Mouse (Mus musculus) liver, embryonic 14.5 days (tissue): ENCODE data around the gene Btbd10. TPM values are rescaled to one million over a fixed set of nuclear protein-coding genes. Genes with fewer than 3 reads are reported as not detected.
A peak's percentile ranks its signal among the peaks of the same experiment; 100 is the strongest.

Experiments used
- ATAC-seq: fragments of 200-750 bp; cut with Nextera tagmentation; 2 replicates; pipeline ENCODE4 v1.8.0; 2017; ENCODE audit warnings: moderate number of reproducible peaks, mild to moderate bottlenecking, moderate library complexity; ENCODE audit not compliant: insufficient read depth
- DNase-seq, 3 experiments: peaks; one replicate each; pipeline ENCODE4 v3.0.0-alpha.2; 2012 to 2013; ENCODE audit warnings: low read depth in 3 of 3, low spot score in 3 of 3
- H3K27ac ChIP-seq: fragments of 300-500 bp; sonication (generic); 2 replicates; pipeline ENCODE4 v1.5.1; 2014; ENCODE audit warnings: moderate library complexity, mild to moderate bottlenecking, control low read depth, inconsistent platforms
- H3K27me3 ChIP-seq: fragments of 300-500 bp; sonication (generic); 2 replicates; pipeline ENCODE4 v1.6.1; 2014; ENCODE audit warnings: mild to moderate bottlenecking, low read length, moderate library complexity; ENCODE audit not compliant: control insufficient read depth, insufficient read depth
- H3K36me3 ChIP-seq: fragments of 300-500 bp; sonication (generic); replicated peaks from 2 replicates; pipeline ENCODE4 v1.6.1; 2014; ENCODE audit warnings: low read depth; ENCODE audit not compliant: control insufficient read depth, insufficient read depth
- H3K4me1 ChIP-seq, 2 experiments: fragments of 200-500 bp in 1 of 2; fragments of 300-500 bp in 1 of 2; sonication (generic) in 1 of 2; replicated peaks; 2 replicates each; pipeline ENCODE4 v1.6.1; 2012 to 2014; ENCODE audit warnings: antibody characterized with exemption in 1 of 2, inconsistent platforms in 1 of 2, low read length in 1 of 2; ENCODE audit not compliant: control insufficient read depth in 2 of 2, insufficient read depth in 2 of 2
- H3K4me2 ChIP-seq: fragments of 300-500 bp; sonication (generic); 2 replicates; pipeline ENCODE4 v1.6.1; 2014; ENCODE audit warnings: low read depth, mild to moderate bottlenecking, control low read depth, moderate library complexity
- H3K4me3 ChIP-seq, 2 experiments: fragments of 200-500 bp in 1 of 2; fragments of 300-500 bp in 1 of 2; sonication (generic) in 1 of 2; 2 replicates each; pipeline ENCODE4 v1.5.1; 2012 to 2014; ENCODE audit warnings: low read depth in 2 of 2, low read length in 2 of 2, mild to moderate bottlenecking in 2 of 2, control low read depth in 1 of 2, inconsistent platforms in 1 of 2, moderate library complexity in 1 of 2; ENCODE audit not compliant: insufficient read depth in 1 of 2
- H3K9ac ChIP-seq: fragments of 300-500 bp; sonication (generic); replicated peaks from 2 replicates; pipeline ENCODE4 v1.6.1; 2014; ENCODE audit warnings: mild to moderate bottlenecking, control low read depth, moderate library complexity
- H3K9me3 ChIP-seq: fragments of 300-500 bp; sonication (generic); 2 replicates; pipeline ENCODE4 v1.6.1; 2016; ENCODE audit warnings: low read length, mixed read lengths; ENCODE audit not compliant: control insufficient read depth
- CTCF ChIP-seq: IDR thresholded peaks from 2 replicates; pipeline ENCODE4 v1.5.1; 2016; ENCODE audit warnings: antibody characterized with exemption, low read depth, control low read depth
- EP300 ChIP-seq: IDR thresholded peaks from 2 replicates; pipeline ENCODE4 v1.6.1; 2016; ENCODE audit warnings: antibody characterized with exemption, low read depth
- WGBS: fragments of 180-500 bp; shearing (Covaris S2); extraction: QIAGEN DNeasy Blood & Tissue Kit; methylation state at CpG from one replicate; pipeline ENCODE4 v1.1.7; 2014; ENCODE audit not compliant: insufficient replicate concordance; 5-methylcytosine and 5-hydroxymethylcytosine counted together
- polyA plus RNA-seq, 2 experiments: library from polyadenylated mRNA; depleted of rRNA in 1 of 2; stranded (reverse) in 1 of 2; unstranded in 1 of 2; fragments of >200 nt; fragmentation: Nextera tagmentation in 1 of 2; extraction: Ambion mirVana in 1 of 2; gene quantifications; 2 replicates each; pipeline versions ENCODE4 v1.2.1 to v1.2.3; 2012 to 2014

Gene Btbd10
- polyA plus RNA-seq, 2 experiments, result 5.1 to 8.1 TPM

DNA sequence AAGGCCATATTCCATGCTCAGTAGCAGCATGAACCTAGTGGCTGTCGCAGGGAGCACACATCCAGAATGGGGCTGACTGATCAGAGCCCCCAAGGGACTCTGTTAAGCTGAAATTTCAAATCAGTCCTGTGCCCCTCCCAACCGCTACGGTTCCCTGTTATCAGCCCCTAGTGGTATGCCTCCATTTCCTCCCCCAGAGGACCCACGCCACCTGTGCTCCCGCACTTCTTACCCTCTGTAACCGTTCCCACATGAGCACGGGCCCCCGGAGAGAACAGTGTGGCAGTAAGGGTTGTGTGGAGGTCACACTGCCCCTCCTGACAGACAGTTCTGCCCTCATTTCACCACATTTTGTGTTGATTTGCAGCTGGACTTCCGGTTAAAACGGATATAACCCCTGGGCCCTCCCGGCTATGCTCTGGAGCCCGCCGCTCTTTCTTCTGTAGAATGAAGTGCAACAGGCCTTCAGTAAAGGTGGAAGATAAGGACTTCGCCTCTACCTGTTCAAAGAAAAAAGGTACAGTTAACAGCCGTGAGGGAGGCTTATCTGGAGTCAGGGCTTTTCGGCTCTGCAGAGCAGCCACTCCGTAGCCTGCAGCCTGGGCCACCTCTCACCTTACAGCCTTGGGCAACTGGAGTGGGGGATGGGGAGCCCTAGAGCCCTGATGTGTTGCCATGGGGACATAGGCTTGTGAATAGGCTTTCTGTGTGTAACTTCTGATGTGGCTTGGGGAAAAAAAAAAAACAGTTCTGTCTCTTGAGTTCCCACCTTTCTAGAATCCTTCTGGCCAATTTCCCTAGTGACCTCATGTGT is 73.9 kb downstream of the Btbd10 start:
- DNase-seq (peak in 2 of 3 experiments; percentile 35 to 46), ATAC-seq (peak; percentile 72)
- H3K4me2 ChIP-seq, result peak overlapping the region; percentile 79
- H3K4me3 ChIP-seq, result peak overlapping the region; percentile 57 to 78
- H3K4me1 ChIP-seq, result peaks cover 14 to 36% of the 10 kb centered on the region in 2 experiments
- H3K36me3 ChIP-seq, result no peaks in the 10 kb centered on the region
- H3K9me3 ChIP-seq, result no peaks in the 10 kb centered on the region
- H3K27ac ChIP-seq, result peak overlapping the region; percentile 61
- no peaks in the 10 kb centered on the region for H3K27me3 ChIP-seq
- H3K9ac ChIP-seq, result peak overlapping the region; percentile 56
- no peak for TF ChIP-seq EP300
- TF ChIP-seq CTCF, result 0 out of 2 replicates have a peak, but pooled peaks have one; percentile 41
- WGBS, result 2% methylated on average over 17 of the region's 17 CpGs

DNA sequence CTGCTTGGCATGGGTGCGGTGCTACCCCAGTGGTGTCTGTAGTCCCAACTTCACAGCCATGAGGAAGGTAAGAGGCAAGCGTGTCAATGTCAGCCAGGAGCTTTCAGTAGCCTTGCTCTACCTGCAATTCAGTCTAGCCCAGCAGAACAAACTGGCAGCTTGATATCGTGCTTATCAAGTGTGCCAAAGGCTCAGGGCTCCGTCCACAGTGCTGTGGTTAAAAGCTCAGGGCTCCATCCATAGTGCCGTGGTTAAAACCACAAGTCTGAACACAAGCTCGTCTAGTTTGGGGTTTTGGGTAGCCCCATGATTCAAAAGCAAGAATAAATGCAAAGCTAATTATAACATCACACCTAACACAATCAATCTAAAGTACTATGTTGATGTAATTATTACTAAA is 74.6 kb downstream of the Btbd10 start:
- 18% methylated on average over 6 of the region's 6 CpGs for WGBS
- peak overlapping the region in 1 of 2 experiments; percentile 57; a peak in 1 of 4 replicates for H3K4me3 ChIP-seq
- no peaks in the 10 kb centered on the region for H3K9me3 ChIP-seq
- peak; percentile 65 for ATAC-seq
- H3K4me1 ChIP-seq, result peaks cover 14 to 36% of the 10 kb centered on the region in 2 experiments
- no peak overlapping the region; the same call in 1 of the 2 replicates for H3K9ac ChIP-seq
- H3K27ac ChIP-seq, result no peak overlapping the region; the same call in 1 of the 2 replicates
- DNase-seq, result peak in 2 of 3 experiments; percentile 19 to 28
- H3K27me3 ChIP-seq, result no peaks in the 10 kb centered on the region
- peak overlapping the region; percentile 79 for H3K4me2 ChIP-seq
- H3K36me3 ChIP-seq, result no peaks in the 10 kb centered on the region
- TF ChIP-seq EP300 (0 out of 2 replicates have a peak, but pooled peaks have one; percentile 16), CTCF (no peak)

DNA sequence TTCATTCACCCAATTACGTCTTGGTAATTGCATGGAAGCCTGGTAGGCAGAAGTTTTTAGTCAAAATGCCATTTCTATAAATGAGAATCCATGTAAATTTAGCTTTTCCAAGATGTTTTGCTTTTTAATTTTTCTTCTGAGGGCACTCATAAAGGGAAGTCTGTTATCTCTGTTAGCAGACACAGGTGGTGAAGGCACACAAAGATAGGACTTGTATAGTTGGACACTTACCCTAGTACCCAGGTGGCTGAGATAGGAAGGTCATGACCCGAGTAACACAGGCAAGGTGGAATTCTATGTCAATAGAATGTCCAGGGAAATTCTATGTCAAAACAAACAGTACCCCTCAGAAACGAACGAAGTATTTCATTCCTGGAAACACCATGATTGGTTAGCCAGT is 77.0 kb downstream of the Btbd10 start:
- Histone ChIP-seq H3K9ac (no peak overlapping the region), H3K4me1 (peaks cover 14 to 31% of the 10 kb centered on the region in 2 experiments), H3K27ac (no peak overlapping the region), H3K4me2 (no peak overlapping the region), H3K9me3 (no peaks in the 10 kb centered on the region), H3K36me3 (no peaks in the 10 kb centered on the region), H3K4me3 (no peak overlapping the region), H3K27me3 (no peaks in the 10 kb centered on the region)
- DNase-seq (peak; percentile 41 to 55 (median 51)), ATAC-seq (peak; percentile 56; the same call in 1 of the 2 replicates)
- TF ChIP-seq CTCF, result no peak
- TF ChIP-seq EP300, result peak; percentile 67
- WGBS, result 42% methylated on average over 4 of the region's 4 CpGs

DNA sequence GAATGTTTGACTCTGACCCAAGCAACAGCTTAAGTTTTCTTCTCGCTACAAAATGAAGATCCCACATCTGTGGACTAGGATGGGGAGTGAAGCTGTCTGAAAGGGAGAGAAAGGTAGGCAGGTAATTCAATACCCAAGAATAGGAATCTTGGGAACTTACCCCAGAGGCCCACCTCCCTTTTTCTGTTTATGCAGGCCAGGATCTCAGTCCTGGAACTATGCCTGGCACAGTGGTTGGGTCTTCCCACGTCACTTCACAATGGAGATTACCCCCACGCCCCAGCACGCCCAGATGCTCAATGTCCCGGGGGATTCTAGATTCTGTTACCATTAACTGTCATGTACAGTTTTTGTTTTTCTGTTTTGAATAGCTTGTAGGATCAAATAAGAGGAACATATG is 77.5 kb downstream of the Btbd10 start:
- WGBS, result 64% methylated on average over 5 of the region's 5 CpGs

DNA sequence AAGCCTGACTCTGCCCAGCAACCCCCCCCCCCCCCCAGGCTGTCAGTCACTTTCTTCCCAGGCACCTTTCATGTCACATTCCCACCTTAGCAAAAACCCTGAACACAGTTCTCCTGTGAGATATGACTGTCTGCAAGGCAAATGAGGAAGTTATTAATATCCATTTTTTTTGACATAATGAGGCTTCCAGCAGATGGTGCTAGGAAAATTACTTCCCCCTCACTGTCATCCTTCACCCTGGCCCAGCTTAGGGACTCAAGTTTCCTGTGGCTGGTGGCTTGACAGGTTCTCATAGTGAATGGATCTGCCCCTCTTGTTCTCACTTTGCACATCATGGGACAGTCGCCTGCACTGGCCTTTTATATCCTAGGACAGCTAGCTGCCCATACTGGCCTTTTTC is 80.0 kb downstream of the Btbd10 start:
- Histone ChIP-seq H3K9ac (no peak overlapping the region), H3K4me3 (no peak overlapping the region)

More for the DNA sequence above, 77.5 kb downstream of the Btbd10 start:
- H3K9ac ChIP-seq, result no peak overlapping the region
- TF ChIP-seq EP300, result no peak
- no peak for TF ChIP-seq CTCF
- H3K36me3 ChIP-seq, result no peaks in the 10 kb centered on the region
- H3K4me2 ChIP-seq, result no peak overlapping the region
- no peaks in the 10 kb centered on the region for H3K9me3 ChIP-seq
- DNase-seq (no peak), ATAC-seq (no peak)
- peaks cover 14 to 29% of the 10 kb centered on the region in 2 experiments for H3K4me1 ChIP-seq
- H3K27ac ChIP-seq, result no peak overlapping the region
- H3K4me3 ChIP-seq, result no peak overlapping the region
- H3K27me3 ChIP-seq, result no peaks in the 10 kb centered on the region

More for the DNA sequence above, 80.0 kb downstream of the Btbd10 start:
- WGBS, result 64% methylated on average over 1 of the region's 1 CpGs
- Histone ChIP-seq H3K27ac (no peak overlapping the region), H3K9me3 (no peaks in the 10 kb centered on the region), H3K4me2 (no peak overlapping the region), H3K36me3 (no peaks in the 10 kb centered on the region), H3K27me3 (no peaks in the 10 kb centered on the region), H3K4me1 (peaks cover under 1 to 12% of the 10 kb centered on the region in 2 experiments)
- TF ChIP-seq EP300 (no peak), CTCF (no peak)
- DNase-seq (no peak), ATAC-seq (no peak)
